ENCODE assay signal across 9 mouse cellular contexts in the genomic region with DNA sequence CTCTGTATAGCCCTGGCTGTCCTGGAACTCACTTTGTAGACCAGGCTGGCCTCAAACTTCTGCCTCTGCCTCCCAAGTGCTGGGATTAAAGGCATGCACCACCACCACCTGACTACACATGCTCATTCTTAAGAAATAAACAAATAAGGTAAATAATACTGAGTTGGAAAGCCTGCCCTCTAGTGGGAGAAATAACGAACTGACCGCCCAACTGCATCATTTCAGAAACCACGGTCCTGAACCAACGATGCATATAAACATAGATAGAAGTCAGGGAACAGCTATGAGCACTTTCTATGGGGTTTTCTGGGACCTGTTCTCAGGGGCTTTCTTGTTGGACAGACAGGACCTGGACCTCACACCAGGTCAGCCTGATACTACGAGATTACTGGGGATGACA. TPM values are rescaled to one million over a fixed set of nuclear protein-coding genes. Genes with fewer than 3 reads are reported as not detected.
DNase-seq lines count a peak whose midpoint lies in the region; ATAC-seq and TF ChIP-seq lines count a peak whose summit lies in the region.
"Had no signal": no experiment of that assay in that cellular context is flagged by ENCODE, and none has a peak within 500 bp of the region (broad histone marks: within the 10 kb centered on the region; RNA-seq: fewer than 3 reads in every experiment).

No protein-coding gene starts in this region.

- H3K9ac ChIP-seq in kidney, embryonic 15.5 days = no peak overlapping the region
- H3K9ac ChIP-seq in liver, embryonic 12.5 days = no peak overlapping the region
- no peak overlapping the region for H3K9ac ChIP-seq in forebrain, embryonic 11.5 days (ENCODE audit: low read length)
- H3K9ac ChIP-seq: stomach, embryonic 15.5 days had no signal

- H3K9me3 ChIP-seq in kidney, embryonic 15.5 days (replicated peaks) = no peaks in the 10 kb centered on the region
- no peaks in the 10 kb centered on the region; the same call in 1 of the 2 replicates for H3K9me3 ChIP-seq in liver, embryonic 12.5 days (replicated peaks)
- no peaks in the 10 kb centered on the region for H3K9me3 ChIP-seq in forebrain, embryonic 11.5 days (ENCODE audit: control insufficient read depth, low read length)
- H3K9me3 ChIP-seq: stomach, embryonic 15.5 days had no signal

- H3K4me3 ChIP-seq in kidney, adult 2 months (ENCODE audit: insufficient read depth, low read depth, low read length) = no peak overlapping the region
- H3K4me3 ChIP-seq in kidney, embryonic 15.5 days (replicated peaks) = no peak overlapping the region
- no peak overlapping the region for H3K4me3 ChIP-seq in liver, embryonic 12.5 days
- H3K4me3 ChIP-seq in forebrain, embryonic 11.5 days (ENCODE audit: low read depth, low read length) = no peak overlapping the region
- H3K4me3 ChIP-seq: stomach, embryonic 15.5 days had no signal

- TF ChIP-seq POLR2A in kidney, adult 2 months (IDR thresholded peaks at IDR 0.05; ENCODE audit: low read depth, low read length) = no peak

- no peaks in the 10 kb centered on the region for H3K36me3 ChIP-seq in kidney, adult 2 months (ENCODE audit: control insufficient read depth, insufficient read depth, low read length)
- no peaks in the 10 kb centered on the region for H3K36me3 ChIP-seq in kidney, embryonic 15.5 days
- no peaks in the 10 kb centered on the region for H3K36me3 ChIP-seq in liver, embryonic 12.5 days
- H3K36me3 ChIP-seq in forebrain, embryonic 11.5 days (ENCODE audit: control insufficient read depth, insufficient read depth, low read length) = no peaks in the 10 kb centered on the region
- H3K36me3 ChIP-seq: stomach, embryonic 15.5 days had no signal

- no peak overlapping the region for H3K4me2 ChIP-seq in kidney, embryonic 15.5 days
- no peak overlapping the region for H3K4me2 ChIP-seq in liver, embryonic 12.5 days
- no peak overlapping the region for H3K4me2 ChIP-seq in forebrain, embryonic 11.5 days (ENCODE audit: low read depth, low read length, severe bottlenecking)
- H3K4me2 ChIP-seq: stomach, embryonic 15.5 days had no signal

- no peaks in the 10 kb centered on the region for H3K4me1 ChIP-seq in kidney, adult 2 months (ENCODE audit: control insufficient read depth, insufficient read depth, low read length)
- H3K4me1 ChIP-seq in kidney, embryonic 15.5 days = 0 out of 2 replicates have a peak, but pooled peaks cover 5% of the 10 kb centered on the region
- peaks cover 29% of the 10 kb centered on the region for H3K4me1 ChIP-seq in liver, embryonic 12.5 days
- H3K4me1 ChIP-seq in forebrain, embryonic 11.5 days (replicated peaks; ENCODE audit: control insufficient read depth, insufficient read depth, low read length) = no peaks in the 10 kb centered on the region
- H3K4me1 ChIP-seq: stomach, embryonic 15.5 days had no signal

- H3K27me3 ChIP-seq in kidney, adult 2 months (replicated peaks; ENCODE audit: control insufficient read depth, insufficient read depth, low read length) = no peaks in the 10 kb centered on the region
- no peaks in the 10 kb centered on the region for H3K27me3 ChIP-seq in kidney, embryonic 15.5 days
- no peaks in the 10 kb centered on the region for H3K27me3 ChIP-seq in liver, embryonic 12.5 days (replicated peaks)
- no peaks in the 10 kb centered on the region for H3K27me3 ChIP-seq in forebrain, embryonic 11.5 days (ENCODE audit: control insufficient read depth, insufficient read depth, low read length)
- H3K27me3 ChIP-seq: stomach, embryonic 15.5 days had no signal

- TF ChIP-seq CTCF in kidney, adult 2 months (conservative IDR thresholded peaks at IDR 0.05; ENCODE audit: insufficient read depth, insufficient read length, low read depth, low read length) = peak; percentile 42; the same call in 1 of the 2 replicates

- DNase-seq in kidney, adult 2 months = peak; percentile 58
- peak; percentile 38 to 67 for DNase-seq in CD8-positive naive resting alpha-beta T cell, adult 2 months (ENCODE audit: low read depth in 2 of 2, low spot score in 2 of 2)
- DNase-seq in R1 (ENCODE audit: low read depth, low spot score) = peak; percentile 50
- peak; percentile 32 for DNase-seq in embryo, embryonic 10 days (ENCODE audit: low spot score)
- DNase-seq in spleen, postnatal 4 days (ENCODE audit: low spot score in 2 of 2) = peak; percentile 43 to 71
- no peak for DNase-seq in forebrain, embryonic 11.5 days (ENCODE audit: low spot score)

- no peak for ATAC-seq in kidney, embryonic 15.5 days (replicated peaks; ENCODE audit: low FRiP score)
- no peak for ATAC-seq in liver, embryonic 12.5 days
- no peak for ATAC-seq in forebrain, embryonic 11.5 days (replicated peaks; ENCODE audit: low FRiP score)

- 16% methylated on average over 5 of the region's 5 CpGs for WGBS in kidney, adult 2 months
- WGBS in kidney, embryonic 15.5 days = 28% methylated on average over 5 of the region's 5 CpGs
- 23% methylated on average over 5 of the region's 5 CpGs for WGBS in liver, embryonic 12.5 days (ENCODE audit: insufficient replicate concordance)
- WGBS in forebrain, embryonic 11.5 days = 28% methylated on average over 5 of the region's 5 CpGs

- no peak overlapping the region for H3K27ac ChIP-seq in kidney, adult 2 months (ENCODE audit: insufficient read depth, low read depth, low read length)
- H3K27ac ChIP-seq in kidney, embryonic 15.5 days = no peak overlapping the region
- H3K27ac ChIP-seq in liver, embryonic 12.5 days = 0 out of 2 replicates have a peak overlapping the region, but pooled peaks have one; percentile 3
- no peak overlapping the region for H3K27ac ChIP-seq in forebrain, embryonic 11.5 days (ENCODE audit: low read depth, low read length)
- H3K27ac ChIP-seq: stomach, embryonic 15.5 days had no signal

RNA-seq across cellular contexts. Expression of a gene that starts 25.6 kb away (rescaled TPM):
- 91.9 and 108 TPM in 2 replicates for polyA plus RNA-seq in kidney, adult 2 months (2012; rRNA removed)
- polyA plus RNA-seq in kidney, embryonic 15.5 days (2015; fragmentation: Nextera tagmentation; extraction: Ambion mirVana) = 28.7 and 29.7 TPM in 2 replicates
- polyA plus RNA-seq in liver, embryonic 12.5 days (2016; fragmentation: Nextera tagmentation; extraction: Ambion mirVana) = 302 and 307 TPM in 2 replicates
- polyA plus RNA-seq in forebrain, embryonic 11.5 days (2014; fragmentation: Nextera tagmentation; extraction: Ambion mirVana) = 72.4 and 75.8 TPM in 2 replicates
